Mouse (Mus musculus) E14TG2a.4 (cell line): ENCODE results near the gene Rps6ka2.
"Not testable (repeated sequence)": the region's sequence is repeated elsewhere in the genome, so short reads cannot be mapped to it uniquely, and the experiment has no call there.

Source experiments
- CTCF ChIP-seq: conservative IDR thresholded peaks from 2 replicates; pipeline ENCODE4 v1.5.1; 2014; ENCODE audit warnings: low read length
- NANOG ChIP-seq: IDR thresholded peaks from 2 replicates; pipeline ENCODE4 v1.6.1; 2014; ENCODE audit warnings: borderline replicate concordance, low read length, mixed read lengths
- POU5F1 ChIP-seq: IDR thresholded peaks from 2 replicates; pipeline ENCODE4 v1.6.1; 2014; ENCODE audit warnings: low read length, borderline replicate concordance

DNA sequence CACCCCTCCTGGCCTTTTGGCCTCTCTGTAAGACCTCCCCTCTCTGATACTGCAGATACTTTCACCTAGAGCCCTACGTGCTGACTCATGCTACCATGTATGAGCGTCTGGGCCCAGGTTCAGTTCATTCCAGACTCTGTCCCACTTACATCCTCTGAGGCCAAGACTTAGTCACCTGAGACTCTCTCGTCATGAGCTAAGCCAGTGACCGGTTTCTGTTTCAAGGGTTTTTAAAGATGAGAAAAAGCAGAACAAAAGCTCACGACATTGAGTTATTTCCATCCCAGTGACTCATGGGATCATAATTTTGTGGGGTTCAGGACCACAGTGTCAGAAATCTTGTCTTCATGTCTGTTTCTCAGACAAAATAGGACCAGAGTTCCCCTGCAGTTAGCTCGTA is 149.9 kb downstream of the Rps6ka2 start:
- TF ChIP-seq CTCF, NANOG, POU5F1: not testable (repeated sequence)
